Mouse (Mus musculus) frontal cortex, postnatal 10 days (tissue): Measurements from ENCODE around the gene St3gal5.
"Not testable (repeated sequence)": the region's sequence is repeated elsewhere in the genome, so short reads cannot be mapped to it uniquely, and the experiment has no call there.

Source experiments
- DNase-seq, 2 experiments: peaks; one replicate each; pipeline ENCODE4 v3.0.0; 2022; ENCODE audit warnings: low spot score in 2 of 2, mixed read lengths in 1 of 2

The St3gal5 gene

DNA sequence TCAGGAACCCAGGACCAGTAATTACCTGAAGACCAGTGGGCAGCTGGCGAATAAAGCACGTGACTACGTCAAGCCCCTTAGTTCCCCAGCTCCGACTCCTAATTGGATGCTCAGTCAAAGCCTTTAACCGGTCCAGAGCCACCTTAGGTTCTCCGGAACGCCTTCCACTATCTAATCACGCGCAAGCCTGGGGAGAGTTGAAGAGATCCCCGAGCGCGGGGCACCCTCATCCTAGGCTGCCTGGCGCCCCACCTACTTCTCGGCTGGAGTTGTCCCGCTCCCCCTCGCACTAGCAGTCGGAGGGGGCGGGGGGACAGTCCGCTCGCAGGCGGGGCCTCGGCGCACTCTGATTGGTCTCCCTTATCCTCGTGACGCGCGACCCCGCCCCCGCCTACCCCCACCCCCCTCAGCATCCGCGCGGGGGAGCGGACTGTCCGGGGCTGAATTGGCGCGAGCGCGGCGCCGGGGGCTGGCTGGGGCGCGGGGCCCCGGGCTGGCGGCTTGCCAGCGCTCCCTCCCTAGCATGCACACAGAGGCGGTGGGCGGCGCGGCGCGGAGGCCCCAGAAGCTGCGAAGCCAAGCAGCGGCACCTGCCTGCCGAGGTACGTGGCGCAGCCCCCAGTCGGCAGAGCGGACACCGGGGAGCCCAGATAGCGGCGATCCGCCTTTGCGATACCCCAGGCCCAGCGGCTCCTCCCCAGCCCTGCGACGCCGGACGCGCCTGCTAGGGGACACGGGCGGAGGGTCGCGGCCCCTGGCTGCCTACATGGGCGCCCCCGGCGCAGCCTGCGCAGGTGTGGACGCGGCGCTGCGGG is at the start of gene St3gal5:
Gene St3gal5 (plus strand): TSS at position 412 of the 815 bp plus-strand sequence.
- peak; percentile 90 to 91 for DNase-seq

DNA sequence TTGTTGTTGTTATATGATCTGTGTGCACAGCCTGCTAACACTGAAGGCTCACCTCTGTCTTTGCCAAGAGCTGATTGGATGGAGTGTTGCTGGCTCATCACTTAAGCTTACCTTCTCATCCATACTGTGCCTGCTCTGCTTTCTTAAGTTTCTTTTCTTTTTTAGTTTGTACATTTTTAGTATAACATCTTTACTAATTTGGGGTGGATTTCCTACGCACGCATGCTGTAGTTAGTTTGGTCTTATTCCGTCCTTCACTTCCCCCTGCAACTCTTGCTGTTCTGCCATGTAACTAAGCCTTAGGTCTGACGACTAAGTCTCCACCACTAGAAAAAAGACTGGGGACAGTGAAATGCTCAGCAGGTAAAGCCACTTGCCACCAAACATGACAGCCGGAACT is 48.7 kb upstream of the St3gal5 start:
- no peak for DNase-seq

DNA sequence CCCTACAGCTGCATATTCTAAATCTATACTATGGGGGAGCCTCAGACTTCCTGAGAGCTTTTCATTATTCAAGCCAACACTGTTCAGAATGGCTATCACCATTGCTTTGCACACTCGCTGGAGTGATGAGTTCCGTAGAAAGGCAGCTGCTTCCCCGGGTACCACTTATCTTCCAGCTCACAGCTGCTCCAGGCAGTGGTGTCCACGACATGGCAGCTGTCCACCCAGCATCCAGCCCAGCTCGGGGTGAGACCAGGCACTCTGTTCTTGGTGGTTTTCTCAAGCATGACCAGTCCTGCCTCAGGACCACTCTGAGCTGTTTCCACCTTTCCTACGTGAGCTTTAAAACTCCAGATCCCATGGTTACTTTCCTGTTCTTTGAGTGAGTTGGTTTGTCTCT is 47.5 kb upstream of the St3gal5 start:
- no peak for DNase-seq

DNA sequence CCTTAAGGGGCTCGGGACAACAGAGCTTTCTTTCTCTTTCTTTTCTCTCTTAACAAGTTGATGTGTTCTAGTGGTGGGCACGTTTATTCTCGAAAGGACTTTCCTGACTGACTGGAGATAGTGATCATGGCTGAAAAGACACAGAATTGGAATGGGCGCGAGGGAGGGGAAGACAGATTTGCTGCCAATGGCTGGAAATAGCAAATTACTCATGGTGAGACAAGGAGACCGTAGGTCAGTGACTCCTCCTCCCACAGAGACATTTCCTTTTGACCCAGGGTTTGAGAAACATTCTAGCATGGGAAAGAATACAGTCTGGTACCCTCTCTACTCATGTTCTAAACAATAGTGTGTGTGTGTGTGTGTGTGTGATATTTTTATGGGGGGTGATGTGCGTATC is 46.6 kb upstream of the St3gal5 start:
- no peak for DNase-seq

DNA sequence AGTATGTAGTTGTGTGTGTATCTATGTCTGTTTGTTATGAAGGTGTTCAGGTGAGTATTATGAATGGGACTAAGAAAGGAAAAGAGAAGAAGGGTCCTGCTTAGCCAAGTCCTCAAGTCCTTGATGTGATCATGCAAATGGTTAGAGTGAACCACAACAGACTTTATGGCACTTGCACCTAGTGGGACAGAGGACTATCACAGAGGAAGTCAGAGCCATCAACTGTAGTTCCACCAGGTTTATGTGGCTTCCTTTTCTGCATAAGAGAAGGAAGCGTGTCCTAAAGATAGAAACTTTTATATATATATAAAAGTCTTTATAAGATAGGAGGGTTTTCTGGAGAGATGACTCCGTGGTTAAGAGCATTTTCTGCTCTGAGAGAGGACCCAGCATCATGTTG is 46.1 kb upstream of the St3gal5 start:
- DNase-seq, result no peak

DNA sequence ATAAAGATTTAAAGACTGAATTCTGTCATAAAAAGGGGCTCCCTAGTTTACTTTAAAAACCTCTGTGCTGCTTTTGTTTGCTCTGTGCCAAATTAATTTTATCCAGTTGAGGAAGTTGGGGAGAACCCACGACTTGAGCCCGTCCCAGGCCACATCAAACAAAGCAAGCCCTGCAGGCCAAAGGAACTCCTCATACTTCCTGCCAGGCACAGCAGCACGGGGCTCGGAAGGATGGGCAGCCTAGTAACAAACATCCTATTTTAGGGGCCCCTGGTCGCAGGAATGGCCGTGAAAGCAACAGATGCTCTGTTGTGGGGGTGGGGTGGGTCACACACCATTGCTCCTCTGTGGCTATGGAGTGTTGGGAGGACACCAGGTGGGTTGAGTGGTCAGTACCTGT is 45.6 kb upstream of the St3gal5 start:
- DNase-seq, result no peak

DNA sequence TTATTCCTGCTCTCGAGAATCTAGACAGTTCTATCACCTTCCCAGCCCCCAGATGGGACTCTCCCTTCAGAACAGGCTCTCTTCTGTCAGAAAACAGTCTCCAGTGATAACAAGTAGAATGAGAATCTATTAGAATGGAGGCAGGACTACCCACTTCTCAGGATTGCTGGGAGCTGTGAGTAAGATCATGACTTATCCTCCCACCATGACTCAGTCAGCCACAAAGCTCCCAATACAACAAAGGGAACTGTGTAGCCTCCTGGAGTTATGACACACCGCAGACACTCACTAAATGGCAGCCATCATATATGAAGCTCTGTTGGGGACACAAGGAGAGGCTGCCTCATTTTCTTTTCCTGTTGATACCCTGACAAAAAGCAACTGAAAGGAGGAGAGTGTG is 40.8 kb upstream of the St3gal5 start:
- DNase-seq, result no peak

DNA sequence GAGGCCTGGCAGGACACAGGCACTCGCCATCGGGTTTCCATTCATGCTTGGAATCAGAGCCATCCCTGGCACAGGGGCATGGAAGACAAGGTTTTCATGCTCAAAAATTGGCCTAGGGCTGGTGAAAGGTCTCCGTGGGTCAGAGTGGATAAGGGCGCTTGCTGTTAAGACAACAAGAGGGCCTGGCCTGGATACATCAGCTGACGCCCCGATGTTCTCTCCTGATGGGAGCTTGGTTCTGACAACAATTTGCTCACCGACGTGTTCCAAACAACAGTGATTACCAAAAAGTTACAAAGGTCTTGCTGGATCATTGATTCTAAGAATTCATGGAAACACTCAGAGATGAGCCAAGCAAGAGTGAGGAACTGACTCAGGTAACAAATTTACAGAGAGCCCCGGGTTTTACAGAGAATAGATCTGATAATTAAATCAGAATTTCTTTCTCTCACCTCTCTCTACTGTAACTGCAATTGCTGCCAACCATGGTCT is 38.9 kb upstream of the St3gal5 start:
- no peak for DNase-seq

DNA sequence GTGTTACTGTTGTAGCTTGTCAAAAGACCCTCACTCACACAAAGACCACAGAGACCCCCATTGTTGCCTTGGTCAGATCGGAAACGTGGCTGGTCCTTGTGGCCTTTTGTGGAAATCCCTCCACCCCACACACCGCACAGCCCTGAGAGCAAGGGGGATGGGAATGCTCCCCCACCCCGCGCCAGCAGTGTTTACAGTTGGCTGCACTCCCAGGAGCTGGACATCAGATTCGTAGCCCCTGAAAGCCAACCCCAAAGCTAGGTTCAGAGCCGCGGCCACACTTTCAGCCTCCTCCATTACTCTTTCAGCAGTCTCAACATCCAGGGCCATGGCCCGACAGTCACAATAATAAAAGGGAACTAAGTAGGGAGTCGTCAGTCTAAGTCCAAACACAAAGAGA is 36.7 kb upstream of the St3gal5 start:
- DNase-seq, result not testable (repeated sequence)

DNA sequence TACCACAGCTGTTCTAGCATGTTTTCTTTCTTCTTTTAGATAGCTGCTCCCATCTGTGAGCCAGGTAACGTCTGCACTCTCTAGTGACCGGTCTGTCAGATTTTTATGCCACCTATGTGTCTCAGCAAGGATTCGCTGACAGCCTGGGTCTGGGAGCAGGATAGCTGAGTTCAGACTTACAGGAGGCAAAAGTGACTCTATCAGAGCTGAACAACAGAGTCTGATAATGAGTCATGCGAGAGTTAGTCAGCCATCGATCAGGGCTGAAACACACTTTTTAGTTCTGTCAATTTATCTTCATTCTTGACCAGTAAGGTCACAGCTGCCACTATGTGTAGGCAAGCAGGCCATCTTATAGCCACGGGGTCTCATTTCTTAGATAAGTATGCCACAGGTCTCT is 33.7 kb upstream of the St3gal5 start:
- no peak for DNase-seq

DNA sequence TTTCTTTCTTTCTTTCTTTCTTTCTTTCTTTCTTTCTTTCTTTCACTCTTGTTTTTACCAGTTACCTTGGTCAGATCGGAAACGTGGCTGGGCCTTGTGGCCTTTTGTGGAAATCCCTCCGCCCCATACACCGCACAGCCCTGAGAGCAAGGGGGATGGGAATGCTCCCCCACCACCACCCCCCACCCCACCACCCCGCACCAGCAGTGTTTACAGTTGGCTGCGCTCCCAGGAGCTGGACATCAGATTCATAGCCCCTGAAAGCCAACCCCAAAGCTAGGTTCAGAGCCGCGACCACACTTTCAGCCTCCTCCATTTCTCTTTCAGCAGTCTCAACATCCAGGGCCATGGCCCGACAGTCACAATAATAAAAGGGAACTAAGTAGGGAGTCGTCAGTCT is 31.4 kb upstream of the St3gal5 start:
- no peak for DNase-seq

DNA sequence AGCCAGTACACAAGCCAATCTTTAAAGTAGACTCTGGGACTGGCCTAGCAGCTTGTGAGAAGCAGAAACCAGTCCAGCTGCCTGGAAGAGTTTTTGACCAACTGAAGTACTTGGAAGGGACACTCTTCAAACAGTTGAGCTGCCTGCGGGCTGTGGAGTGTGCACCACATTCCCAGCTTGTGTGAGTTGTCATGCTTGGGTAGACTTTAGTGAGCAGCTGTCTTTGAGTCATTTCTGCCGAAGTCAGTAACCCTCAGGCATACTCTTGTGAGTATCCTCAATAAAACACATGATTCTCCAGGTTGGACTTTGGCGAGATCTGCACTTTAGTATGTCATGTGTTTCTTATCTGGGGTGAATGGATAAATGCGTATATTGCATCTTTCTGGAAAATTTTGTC is 29.0 kb upstream of the St3gal5 start:
- no peak for DNase-seq

DNA sequence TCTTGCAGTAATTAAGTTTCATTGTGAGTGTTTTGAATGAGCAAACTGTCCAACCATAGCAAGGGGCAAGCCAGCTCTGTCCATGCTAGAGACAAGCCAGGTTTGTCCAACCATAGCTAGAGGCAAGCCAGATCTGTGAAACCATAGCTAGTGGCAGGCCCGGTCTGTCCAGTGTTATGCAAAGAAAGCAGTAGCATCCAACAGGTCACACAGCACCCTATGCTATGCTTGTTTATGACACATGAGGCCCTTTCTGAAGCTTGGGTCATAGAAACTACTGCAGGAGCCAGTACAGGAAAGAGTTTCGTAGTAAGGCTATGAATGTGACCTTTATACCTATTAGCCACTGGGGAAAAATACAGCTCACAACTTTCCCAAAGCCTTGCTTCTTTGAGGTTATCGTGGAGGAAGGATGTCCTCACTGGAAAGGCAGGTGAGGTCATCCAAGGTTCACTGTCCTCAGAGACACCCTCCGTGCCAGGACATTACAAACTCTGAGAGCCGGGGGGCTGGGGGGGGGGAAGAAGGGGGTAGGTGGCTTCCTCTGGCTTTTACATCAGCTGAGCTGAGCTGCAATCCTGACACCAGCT is 26.0 kb upstream of the St3gal5 start:
- no peak for DNase-seq

DNA sequence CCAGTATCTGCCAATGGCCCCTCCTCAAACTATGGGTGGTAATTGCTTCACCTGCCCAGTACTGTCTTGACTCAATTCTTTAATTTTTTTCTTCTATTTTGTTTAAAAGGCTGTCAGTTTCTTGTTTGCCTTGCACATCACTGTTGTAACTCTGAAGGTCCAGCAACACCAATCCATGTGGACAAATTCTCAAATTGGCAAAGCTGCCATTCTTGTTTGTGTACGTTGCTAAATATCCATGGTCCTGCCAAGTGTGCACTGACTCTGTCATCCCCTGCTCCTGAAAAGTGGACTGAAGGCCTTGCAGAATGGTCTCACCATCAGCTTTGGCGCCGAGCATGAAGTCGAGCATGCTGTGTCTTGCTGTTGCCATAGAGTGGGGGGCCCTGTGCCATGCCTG is 23.6 kb upstream of the St3gal5 start:
- no peak for DNase-seq

DNA sequence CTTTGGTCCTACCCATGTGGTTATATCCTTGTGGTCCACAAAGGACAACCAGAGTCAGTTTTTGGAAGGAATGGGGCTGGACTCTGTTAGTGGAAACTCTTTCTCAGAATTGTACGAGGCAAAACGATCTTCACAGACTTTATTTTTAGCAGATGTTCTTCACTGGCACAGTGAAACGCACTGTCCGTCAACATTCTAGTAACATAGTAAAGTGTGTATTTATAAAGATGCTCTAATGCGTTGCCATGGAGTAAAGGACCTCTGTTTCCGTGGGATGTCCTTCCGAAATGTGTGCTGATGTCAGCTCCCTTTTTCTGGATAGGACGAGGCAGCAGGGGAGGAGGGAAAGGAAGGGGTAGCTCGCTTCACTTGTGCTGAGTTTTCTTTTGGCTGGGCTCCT is 20.9 kb upstream of the St3gal5 start:
- no peak for DNase-seq

DNA sequence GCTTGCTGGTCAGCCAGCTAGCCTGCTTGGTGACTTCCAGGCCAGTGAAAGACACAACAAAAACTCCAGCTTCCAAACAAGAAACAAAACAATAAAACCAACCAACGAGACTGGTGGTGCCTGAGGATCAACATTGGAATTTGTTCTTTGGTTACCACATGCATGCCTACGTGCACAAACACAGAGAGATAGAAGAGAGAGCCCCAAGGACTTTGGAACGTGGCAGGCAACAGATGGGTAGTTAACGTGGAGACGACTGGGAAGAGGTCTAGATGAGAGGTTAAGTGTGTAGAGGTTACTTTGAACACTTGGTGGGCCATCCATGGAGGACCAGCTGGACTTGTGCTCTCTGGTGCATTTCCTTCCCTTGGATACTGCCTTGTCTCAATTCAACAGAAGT is 19.2 kb upstream of the St3gal5 start:
- no peak for DNase-seq

DNA sequence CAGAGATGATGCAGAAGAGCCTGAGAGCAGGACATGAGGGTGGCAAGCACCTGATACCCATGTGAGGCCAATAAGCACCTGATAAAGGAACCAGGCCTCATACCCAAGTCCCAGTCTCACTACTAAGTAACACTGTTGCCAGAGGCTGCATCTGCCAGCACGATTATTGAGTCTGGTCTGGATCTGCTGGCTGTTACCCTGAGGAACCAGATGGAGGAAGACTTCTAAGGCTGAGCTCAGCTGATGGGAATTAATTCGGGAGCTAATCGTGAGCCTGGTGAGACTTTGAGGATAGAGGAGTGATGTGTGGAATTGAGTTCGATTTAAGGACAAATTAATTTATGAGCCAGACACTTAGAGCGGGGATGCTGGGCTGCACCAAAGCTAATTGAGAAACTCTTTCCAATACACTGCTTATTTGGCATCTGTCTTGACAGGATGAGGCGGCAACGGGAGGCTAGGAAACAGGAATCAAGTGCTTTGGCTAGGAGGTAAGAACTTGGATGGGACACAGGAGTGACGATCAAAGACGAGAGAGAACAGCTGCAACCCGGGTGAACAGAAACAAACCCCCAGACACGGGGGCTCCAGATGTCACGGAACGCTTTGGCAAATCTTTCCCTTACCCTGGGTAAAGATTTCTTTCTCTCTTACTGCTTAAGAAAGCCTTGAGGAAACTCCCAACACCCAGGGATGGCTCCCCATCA is 15.9 kb upstream of the St3gal5 start:
- DNase-seq, result no peak

DNA sequence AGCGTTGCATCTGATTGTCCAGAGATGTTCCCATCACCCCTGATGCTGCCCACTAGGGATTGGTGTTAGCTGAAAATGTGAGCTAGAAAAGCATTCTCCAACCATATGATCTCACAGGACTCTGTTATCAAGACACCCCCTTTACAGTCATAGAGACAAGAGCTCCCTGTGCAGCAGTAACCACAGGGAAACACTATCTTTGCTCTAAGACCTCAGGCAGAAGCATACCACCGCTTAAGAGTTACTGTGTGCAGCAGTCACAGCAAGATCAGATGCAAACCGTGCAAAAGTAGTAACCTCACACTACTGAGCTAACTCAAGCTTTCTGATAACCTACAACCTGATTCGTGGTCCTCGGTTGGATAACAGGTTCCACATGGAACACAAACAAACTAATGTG is 10.0 kb upstream of the St3gal5 start:
- no peak for DNase-seq

DNA sequence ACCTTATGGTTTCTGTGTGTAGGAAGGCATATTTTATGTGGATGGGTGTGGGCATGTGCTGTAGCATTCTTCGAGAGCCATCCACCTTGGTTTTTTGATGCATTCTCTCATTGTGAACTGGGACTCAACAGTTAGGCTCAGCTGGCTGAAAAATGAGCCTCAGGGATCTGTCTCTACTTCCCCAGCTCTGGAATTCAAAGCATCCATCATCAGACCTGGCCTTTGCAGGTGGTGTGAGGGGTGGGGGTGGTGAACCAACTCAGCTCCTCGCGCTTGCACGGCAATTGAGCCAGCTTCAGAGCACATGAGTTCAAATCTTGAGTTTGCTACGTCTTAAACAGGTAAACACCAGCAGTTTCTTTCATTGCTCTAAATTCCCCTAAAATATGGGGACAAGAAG is 7.5 kb upstream of the St3gal5 start:
- DNase-seq, result no peak

DNA sequence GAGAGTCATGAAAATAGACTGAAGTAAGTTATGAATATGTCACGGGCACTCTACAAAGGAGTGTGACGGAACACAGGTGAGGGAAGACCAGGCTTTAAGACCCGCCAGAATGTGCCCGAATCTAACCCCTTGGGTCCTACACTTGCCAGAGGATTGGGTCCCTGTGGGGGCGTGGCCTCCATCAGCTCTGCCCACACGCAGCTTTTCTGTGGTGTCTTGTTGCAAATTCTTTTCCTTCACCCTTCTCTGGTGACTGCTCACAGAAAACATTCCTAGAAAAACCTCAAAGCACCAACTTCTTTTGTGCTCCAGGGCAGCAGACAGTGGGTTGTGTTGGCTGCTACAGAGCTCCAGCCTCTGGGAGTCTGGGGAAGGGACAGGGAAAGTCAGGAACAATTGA is 6.4 kb upstream of the St3gal5 start:
- DNase-seq, result no peak

DNA sequence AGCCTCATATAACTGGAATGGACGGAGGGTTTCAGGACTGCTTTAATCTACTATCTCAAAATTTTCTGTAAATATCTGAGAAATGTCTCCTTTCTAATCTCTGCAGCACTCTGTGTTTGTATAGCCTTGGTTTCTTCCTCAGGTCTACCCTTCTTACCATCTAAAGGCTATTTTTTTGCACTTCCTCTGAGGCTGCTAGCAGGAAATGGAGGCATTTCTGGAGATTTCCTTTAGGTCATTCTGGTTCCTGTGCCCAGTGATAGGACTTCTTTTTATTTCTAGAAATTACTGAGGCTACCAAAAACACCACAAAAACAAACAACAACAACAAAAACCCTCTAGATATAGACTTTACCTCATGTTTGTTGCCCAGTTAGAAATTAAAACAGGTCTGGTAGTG is 4.3 kb upstream of the St3gal5 start:
- no peak for DNase-seq

DNA sequence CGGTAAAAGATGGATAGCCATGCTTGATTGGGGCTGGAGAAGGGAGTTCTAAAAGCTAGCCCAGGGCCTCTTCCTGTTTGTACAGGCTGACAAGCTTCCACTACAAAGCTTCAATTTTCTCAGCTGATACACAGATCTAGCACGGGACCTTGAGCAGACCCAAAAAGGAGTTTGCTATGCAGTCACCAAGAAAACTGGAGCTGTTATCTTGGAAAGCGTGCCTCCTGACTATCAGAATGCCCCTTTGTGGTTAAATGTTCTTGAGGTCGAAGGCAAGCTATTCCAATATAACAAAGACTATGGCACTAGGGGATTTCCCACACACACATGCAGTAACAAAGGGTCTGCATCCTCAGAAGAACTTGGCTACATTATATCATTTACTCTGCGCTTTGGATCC is 1.2 kb upstream of the St3gal5 start:
- DNase-seq, result no peak

DNA sequence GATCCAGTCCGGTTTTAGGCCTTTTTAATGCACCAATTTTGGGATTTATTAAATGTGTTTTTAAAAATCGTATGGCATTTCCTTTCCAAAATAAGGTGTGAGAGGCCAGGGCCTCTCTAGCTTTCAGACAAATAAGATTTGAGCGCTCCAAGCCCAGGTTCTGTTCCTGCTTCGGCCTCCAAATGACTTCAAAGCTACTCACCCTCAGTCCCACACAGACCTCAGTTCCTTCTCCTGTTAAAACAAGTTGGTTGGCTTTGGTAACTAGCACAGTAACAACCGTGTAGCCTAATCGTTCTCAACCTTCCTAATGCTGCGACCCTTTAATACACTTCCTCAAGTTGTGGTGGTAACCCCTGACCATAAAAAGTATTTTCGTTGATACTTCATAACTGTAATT is 723 bp upstream of the St3gal5 start:
- no peak for DNase-seq
